24 mouse cellular contexts compared by ENCODE assay signal in genomic region chr11:121199851-121200250, GRCm38 (mm10). TPM values are rescaled to one million over a fixed set of nuclear protein-coding genes. Genes with fewer than 3 reads are reported as not detected.
"Had no signal": no experiment of that assay in that cellular context is flagged by ENCODE, and none has a peak within 500 bp of the region (broad histone marks: within the 10 kb centered on the region; RNA-seq: fewer than 3 reads in every experiment).

No protein-coding gene starts in this region.

- H3K4me3 ChIP-seq: limb, embryonic 12.5 days; limb, embryonic 15.5 days; neural tube, embryonic 12.5 days; neural tube, embryonic 15.5 days had no signal

- DNase-seq: kidney, adult 2 months; kidney, postnatal 36 days; left cerebral cortex, postnatal 4 days; liver, postnatal 0 days; lung, postnatal 4 days; midbrain, embryonic 14.5 days; right cerebral cortex, adult 18-20 months; right cerebral cortex, postnatal 14 days; right cerebral cortex, postnatal 4 days; thymus, adult 2 months; thymus, postnatal 14 days; thymus, postnatal 4 days had no signal

- H3K27me3 ChIP-seq: limb, embryonic 12.5 days; limb, embryonic 15.5 days; neural tube, embryonic 12.5 days; neural tube, embryonic 15.5 days had no signal

- H3K9me3 ChIP-seq: limb, embryonic 12.5 days; limb, embryonic 15.5 days; neural tube, embryonic 12.5 days; neural tube, embryonic 15.5 days had no signal

- ATAC-seq: intestine, postnatal 0 days; liver, postnatal 0 days had no signal

- H3K27ac ChIP-seq: kidney, postnatal 0 days; limb, embryonic 12.5 days; limb, embryonic 15.5 days; liver, embryonic 14.5 days; neural tube, embryonic 12.5 days; neural tube, embryonic 15.5 days had no signal

- H3K4me2 ChIP-seq: limb, embryonic 12.5 days; limb, embryonic 15.5 days; liver, embryonic 11.5 days; midbrain, embryonic 11.5 days; neural tube, embryonic 12.5 days; neural tube, embryonic 15.5 days had no signal

- H3K9ac ChIP-seq: limb, embryonic 12.5 days; limb, embryonic 15.5 days; liver, embryonic 14.5 days; liver, postnatal 0 days; neural tube, embryonic 12.5 days; neural tube, embryonic 15.5 days had no signal

RNA-seq across cellular contexts. Expression of gene Uts2r, which starts 39.8 kb away (rescaled TPM):
- polyA plus RNA-seq: intestine, postnatal 0 days; kidney, adult 2 months; kidney, embryonic 14.5 days; kidney, postnatal 0 days; liver, embryonic 11.5 days; liver, embryonic 14.5 days; liver, postnatal 0 days; midbrain, embryonic 11.5 days; stomach, embryonic 14.5 days; stomach, postnatal 0 days had no signal
